Mouse (Mus musculus) E14TG2a.4 (cell line): Measurements from ENCODE around the gene Arid5a.

ENCODE experiments used
- CTCF ChIP-seq: conservative IDR thresholded peaks from 2 replicates; pipeline ENCODE4 v1.5.1; 2014; ENCODE audit warnings: low read length
- NANOG ChIP-seq: IDR thresholded peaks from 2 replicates; pipeline ENCODE4 v1.6.1; 2014; ENCODE audit warnings: borderline replicate concordance, low read length, mixed read lengths
- POU5F1 ChIP-seq: IDR thresholded peaks from 2 replicates; pipeline ENCODE4 v1.6.1; 2014; ENCODE audit warnings: low read length, borderline replicate concordance

- no peak for TF ChIP-seq CTCF
- no peak for TF ChIP-seq POU5F1
- no peak for TF ChIP-seq NANOG
These were observed 47.1 kb upstream of the Arid5a start for GRCm38 (mm10) chr1:36260418-36260817.
